24 mouse cellular contexts compared by ENCODE assay signal in genomic region chr14:32551854-32552253, GRCm38 (mm10). TPM values are rescaled to one million over a fixed set of nuclear protein-coding genes. Genes with fewer than 3 reads are reported as not detected.
DNase-seq lines count a peak whose midpoint lies in the region; ATAC-seq and TF ChIP-seq lines count a peak whose summit lies in the region.
"Had no signal": no experiment of that assay in that cellular context is flagged by ENCODE, and none has a peak within 500 bp of the region (broad histone marks: within the 10 kb centered on the region; RNA-seq: fewer than 3 reads in every experiment).

No protein-coding gene starts in this region.

- no peaks in the 10 kb centered on the region for H3K79me2 ChIP-seq in heart, adult 2 months (replicated peaks; ENCODE audit: control insufficient read depth, insufficient read depth, low read length)

- no peaks in the 10 kb centered on the region for H3K9me3 ChIP-seq in heart, embryonic 11.5 days (replicated peaks; ENCODE audit: control insufficient read depth, low read length)
- H3K9me3 ChIP-seq: embryonic facial prominence, embryonic 15.5 days; hindbrain, embryonic 10.5 days; limb, embryonic 10.5 days; liver, embryonic 12.5 days; midbrain, embryonic 15.5 days; neural tube, embryonic 15.5 days; stomach, embryonic 15.5 days had no signal

- ATAC-seq in heart, embryonic 11.5 days (replicated peaks; ENCODE audit: insufficient number of reproducible peaks, low FRiP score, low TSS enrichment), result no peak
- ATAC-seq: inflammation-experienced regulatory T-cells, adult 6 months; liver, embryonic 12.5 days; midbrain, embryonic 15.5 days had no signal

- no peak for TF ChIP-seq EP300 in heart, adult 2 months (IDR thresholded peaks at IDR 0.05; ENCODE audit: insufficient read depth, low read depth, low read length)

- H3K4me1 ChIP-seq in heart, adult 2 months (ENCODE audit: control insufficient read depth, insufficient read depth, low read length), result no peaks in the 10 kb centered on the region
- H3K4me1 ChIP-seq in heart, embryonic 11.5 days (ENCODE audit: control insufficient read depth, insufficient read depth, low read length), result no peaks in the 10 kb centered on the region
- H3K4me1 ChIP-seq: embryonic facial prominence, embryonic 15.5 days; hindbrain, embryonic 10.5 days; midbrain, embryonic 15.5 days; stomach, embryonic 15.5 days had no signal

- H3K4me3 ChIP-seq in heart, adult 2 months, result no peak overlapping the region
- H3K4me3 ChIP-seq in heart, embryonic 11.5 days (ENCODE audit: low read depth, low read length), result no peak overlapping the region
- H3K4me3 ChIP-seq in left cerebral cortex, adult 2 months, result no peak overlapping the region
- H3K4me3 ChIP-seq: embryonic facial prominence, embryonic 15.5 days; hindbrain, embryonic 10.5 days; limb, embryonic 10.5 days; liver, embryonic 12.5 days; midbrain, embryonic 15.5 days; neural tube, embryonic 15.5 days; stomach, embryonic 15.5 days had no signal

- no peak overlapping the region for H3K9ac ChIP-seq in heart, adult 2 months (ENCODE audit: low read depth, low read length)
- H3K9ac ChIP-seq in heart, embryonic 11.5 days (ENCODE audit: low read depth, low read length), result no peak overlapping the region
- H3K9ac ChIP-seq: embryonic facial prominence, embryonic 15.5 days; liver, embryonic 12.5 days; midbrain, embryonic 15.5 days; neural tube, embryonic 15.5 days; stomach, embryonic 15.5 days had no signal

- no peak overlapping the region for H3K27ac ChIP-seq in heart, adult 2 months
- no peak overlapping the region for H3K27ac ChIP-seq in heart, embryonic 11.5 days (ENCODE audit: low read depth, low read length)
- H3K27ac ChIP-seq in left cerebral cortex, adult 2 months, result no peak overlapping the region
- H3K27ac ChIP-seq: embryonic facial prominence, embryonic 15.5 days; hindbrain, embryonic 10.5 days; limb, embryonic 10.5 days; liver, embryonic 12.5 days; midbrain, embryonic 15.5 days; neural tube, embryonic 15.5 days; stomach, embryonic 15.5 days had no signal

- peak; percentile 40 for TF ChIP-seq CTCF in heart, adult 2 months (IDR thresholded peaks at IDR 0.05)
- peak; percentile 41 for TF ChIP-seq CTCF in left cerebral cortex, adult 2 months (IDR thresholded peaks at IDR 0.05)

- intact Hi-C loops in heart, adult 2 months (cut with DNase I), result no loop called here
- intact Hi-C loops in left cerebral cortex, adult 2 months (cut with DNase I), result no loop called here

- no peaks in the 10 kb centered on the region for H3K27me3 ChIP-seq in heart, adult 2 months (ENCODE audit: control insufficient read depth, insufficient read depth, low read length)
- no peaks in the 10 kb centered on the region for H3K27me3 ChIP-seq in heart, embryonic 11.5 days (ENCODE audit: control insufficient read depth, insufficient read depth, low read length)
- H3K27me3 ChIP-seq: embryonic facial prominence, embryonic 15.5 days; liver, embryonic 12.5 days; midbrain, embryonic 15.5 days; neural tube, embryonic 15.5 days; stomach, embryonic 15.5 days had no signal

- WGBS in heart, adult 2 months, result 89% methylated on average over 5 of the region's 5 CpGs
- 77% methylated on average over 5 of the region's 5 CpGs for WGBS in heart, embryonic 11.5 days (ENCODE audit: insufficient replicate concordance)

- H3K4me2 ChIP-seq in heart, embryonic 11.5 days, result no peak overlapping the region
- H3K4me2 ChIP-seq: embryonic facial prominence, embryonic 15.5 days; liver, embryonic 12.5 days; midbrain, embryonic 15.5 days; neural tube, embryonic 15.5 days; stomach, embryonic 15.5 days had no signal

- no peak for DNase-seq in heart, adult 2 months
- no peak for DNase-seq in left cerebral cortex, adult 2 months (ENCODE audit: extremely low spot score in 1 of 2, low spot score in 2 of 2)
- no peak for DNase-seq in left cerebral cortex, adult 11 months (ENCODE audit: low spot score)
- DNase-seq in thymus, postnatal 4 days, result peak; percentile 13
- no peak for DNase-seq in thymus, postnatal 36 days
- DNase-seq in right cerebral cortex, adult 18-20 months, result no peak
- DNase-seq: adrenal gland, adult 2 months; embryo, embryonic 11 days; gastrocnemius, postnatal 10 days; kidney, postnatal 10 days; lung, postnatal 10 days had no signal

- no peak for TF ChIP-seq POLR2A in heart, adult 2 months (IDR thresholded peaks at IDR 0.05; ENCODE audit: insufficient read depth, low read depth, low read length)

- H3K36me3 ChIP-seq in heart, adult 2 months (ENCODE audit: control insufficient read depth, insufficient read depth, low read length), result no peaks in the 10 kb centered on the region
- peaks cover 6% of the 10 kb centered on the region for H3K36me3 ChIP-seq in heart, embryonic 11.5 days (ENCODE audit: control insufficient read depth, insufficient read depth, low read length)
- H3K36me3 ChIP-seq: stomach, embryonic 15.5 days had no signal

RNA-seq across cellular contexts. Expression of gene Ercc6, which starts 38.5 kb away (rescaled TPM):
- total RNA-seq in heart, adult 2 months (2021), result 1 to 10 TPM; 2.8 to 3.7 TPM
- 1.8 and 5.9 TPM in 2 replicates for polyA plus RNA-seq in heart, adult 2 months (2012; rRNA removed)
- 14.7 and 17.3 TPM in 2 replicates for polyA plus RNA-seq in heart, embryonic 11.5 days (2014; fragmentation: Nextera tagmentation; extraction: Ambion mirVana)
- 10 to 100 TPM; 21.5 to 23.3 TPM for total RNA-seq in left cerebral cortex, adult 2 months (2021)

RNA-seq across cellular contexts. Expression of gene Prrxl1, which starts 47.4 kb away (rescaled TPM):
- not detected for total RNA-seq in heart, adult 2 months (2021)
- polyA plus RNA-seq in heart, adult 2 months (2012; rRNA removed), result not detected in 2 replicates
- polyA plus RNA-seq in heart, embryonic 11.5 days (2014; fragmentation: Nextera tagmentation; extraction: Ambion mirVana), result not detected in 2 replicates
- total RNA-seq in left cerebral cortex, adult 2 months (2021), result not detected
- total RNA-seq: gastrocnemius, postnatal 10 days; heart, adult 8-10 months; megakaryocyte, adult 5-6 weeks had no signal
- polyA plus RNA-seq: C2C12; limb, embryonic 10.5 days; liver, embryonic 12.5 days; thymus, postnatal 0 days had no signal

Comparison
In these comparisons a context has a peak if more than half of its experiments do, and no peak if none do; other contexts are left out.
1. RNA of gene Ercc6, which starts 38.5 kb away (total RNA-seq): 21.5 to 23.3 TPM in left cerebral cortex, adult 2 months; 2.8 to 3.7 TPM in heart, adult 2 months; every median in the first group is over 4 times any median in the second.